Mouse (Mus musculus): ENCODE data around the gene Tcp11. TPM values are rescaled to one million over a fixed set of nuclear protein-coding genes. Genes with fewer than 3 reads are reported as not detected.
A peak's percentile ranks its signal among the peaks of the same experiment; 100 is the strongest.

Tcp11 gene
- total RNA-seq, 2 experiments from 2014 or later: 0.74 to 0.84 TPM

- no peak for TF ChIP-seq CTCF (conservative IDR thresholded peaks at IDR 0.05)
- no peak for DNase-seq (ENCODE audit: low spot score in 2 of 2)
- H3K4me3 ChIP-seq: no peak overlapping the region
- no peak overlapping the region for H3K27ac ChIP-seq
Observed at GRCm38 (mm10) chr17:28101284-28101887, 20.9 kb upstream of the Tcp11 start.

- Histone ChIP-seq H3K4me3 (no peak overlapping the region), H3K27ac (no peak overlapping the region)
- DNase-seq (ENCODE audit: low spot score in 2 of 2): no peak
- TF ChIP-seq CTCF (conservative IDR thresholded peaks at IDR 0.05): peak; percentile 44
Observed at GRCm38 (mm10) chr17:28100669-28101068, 20.2 kb upstream of the Tcp11 start.

- TF ChIP-seq CTCF (conservative IDR thresholded peaks at IDR 0.05): no peak
- Histone ChIP-seq H3K4me3 (no peak overlapping the region), H3K27ac (no peak overlapping the region)
- no peak for DNase-seq (ENCODE audit: low spot score in 2 of 2)
Observed at GRCm38 (mm10) chr17:28099086-28099485, 18.6 kb upstream of the Tcp11 start.

GRCm38 (mm10) chr17:28097308-28097707 is 16.9 kb upstream of the Tcp11 start:
- no peak for TF ChIP-seq CTCF (conservative IDR thresholded peaks at IDR 0.05)
- Histone ChIP-seq H3K4me3 (no peak overlapping the region), H3K27ac (no peak overlapping the region)
- no peak for DNase-seq (ENCODE audit: low spot score in 2 of 2)

GRCm38 (mm10) chr17:28096418-28096817 is 16.0 kb upstream of the Tcp11 start:
- DNase-seq (ENCODE audit: low spot score in 2 of 2): no peak
- TF ChIP-seq CTCF (conservative IDR thresholded peaks at IDR 0.05): no peak
- Histone ChIP-seq H3K4me3 (no peak overlapping the region), H3K27ac (no peak overlapping the region)

GRCm38 (mm10) chr17:28093837-28094236 is 13.4 kb upstream of the Tcp11 start:
- peak; percentile 48 for TF ChIP-seq CTCF (conservative IDR thresholded peaks at IDR 0.05)
- Histone ChIP-seq H3K27ac (no peak overlapping the region), H3K4me3 (no peak overlapping the region)
- DNase-seq (ENCODE audit: low spot score in 2 of 2): no peak

- H3K27ac ChIP-seq: no peak overlapping the region
- DNase-seq (ENCODE audit: low spot score in 2 of 2): no peak
- peak; percentile 45 for TF ChIP-seq CTCF (conservative IDR thresholded peaks at IDR 0.05)
- H3K4me3 ChIP-seq: no peak overlapping the region
Observed at GRCm38 (mm10) chr17:28092297-28092696, 11.9 kb upstream of the Tcp11 start.

- H3K27ac ChIP-seq: no peak overlapping the region
- no peak for DNase-seq (ENCODE audit: low spot score in 2 of 2)
- TF ChIP-seq CTCF (conservative IDR thresholded peaks at IDR 0.05): no peak
- no peak overlapping the region for H3K4me3 ChIP-seq
Observed at GRCm38 (mm10) chr17:28088718-28089117, 8.3 kb upstream of the Tcp11 start.

- Histone ChIP-seq H3K4me3 (no peak overlapping the region), H3K27ac (no peak overlapping the region)
- DNase-seq (ENCODE audit: low spot score in 2 of 2): no peak
- no peak for TF ChIP-seq CTCF (conservative IDR thresholded peaks at IDR 0.05)
Observed at GRCm38 (mm10) chr17:28087430-28087829, 7.0 kb upstream of the Tcp11 start.

- H3K27ac ChIP-seq: peak overlapping the region; percentile 19; the same call in 1 of the 2 replicates
- DNase-seq (ENCODE audit: low spot score in 2 of 2): peak; percentile 87 to 93
- peak; percentile 100 for TF ChIP-seq CTCF (conservative IDR thresholded peaks at IDR 0.05)
- peak overlapping the region; percentile 30 for H3K4me3 ChIP-seq
Observed at GRCm38 (mm10) chr17:28084964-28085363, 4.5 kb upstream of the Tcp11 start.

GRCm38 (mm10) chr17:28084395-28084905 is 4.0 kb upstream of the Tcp11 start:
- H3K4me3 ChIP-seq: no peak overlapping the region
- H3K27ac ChIP-seq: no peak overlapping the region
- no peak for TF ChIP-seq CTCF (conservative IDR thresholded peaks at IDR 0.05)
- no peak for DNase-seq (ENCODE audit: low spot score in 2 of 2)

- no peak for DNase-seq (ENCODE audit: low spot score in 2 of 2)
Observed at GRCm38 (mm10) chr17:28082863-28083262, 2.4 kb upstream of the Tcp11 start.

GRCm38 (mm10) chr17:28081856-28082255 is 1.4 kb upstream of the Tcp11 start:
- Histone ChIP-seq H3K27ac (no peak overlapping the region), H3K4me3 (no peak overlapping the region)
- no peak for DNase-seq (ENCODE audit: low spot score in 2 of 2)
- TF ChIP-seq CTCF (conservative IDR thresholded peaks at IDR 0.05): no peak

More at GRCm38 (mm10) chr17:28082863-28083262, 2.4 kb upstream of the Tcp11 start:
- no peak for TF ChIP-seq CTCF (conservative IDR thresholded peaks at IDR 0.05)
- no peak overlapping the region for H3K27ac ChIP-seq
- H3K4me3 ChIP-seq: no peak overlapping the region

GRCm38 (mm10) chr17:28081385-28081784 is 946 bp upstream of the Tcp11 start:
- TF ChIP-seq CTCF (conservative IDR thresholded peaks at IDR 0.05): peak; percentile 76
- Histone ChIP-seq H3K4me3 (no peak overlapping the region), H3K27ac (no peak overlapping the region)
- peak in 1 of 2 experiments; percentile 36 for DNase-seq (ENCODE audit: low spot score in 2 of 2)
